Mouse (Mus musculus) C2C12 (cell line): Measurements from ENCODE around the gene Abi3bp. TPM values are rescaled to one million over a fixed set of nuclear protein-coding genes. Genes with fewer than 3 reads are reported as not detected.

Experiments used
- H3K27me3 ChIP-seq: one replicate; pipeline ENCODE4 v1.6.1; 2011; ENCODE audit not compliant: control insufficient read depth, insufficient read depth, insufficient read length
- H3K36me3 ChIP-seq: one replicate; pipeline ENCODE4 v1.6.1; 2011; ENCODE audit not compliant: control insufficient read depth, insufficient read depth
- H3K4me3 ChIP-seq: one replicate; pipeline ENCODE4 v1.5.1; 2011; ENCODE audit warnings: mild to moderate bottlenecking, control low read depth; ENCODE audit not compliant: poor library complexity, insufficient read depth, severe bottlenecking
- H3K79me2 ChIP-seq: one replicate; pipeline ENCODE4 v1.6.1; 2011; ENCODE audit not compliant: control insufficient read depth, insufficient read depth
- H3K79me3 ChIP-seq: one replicate; pipeline ENCODE4 v1.6.1; 2011; ENCODE audit warnings: low read depth, control low read depth
- H3ac ChIP-seq: one replicate; pipeline ENCODE3; 2011; ENCODE audit warnings: low read depth; ENCODE audit not compliant: control insufficient read depth, insufficient read length
- CEBPB ChIP-seq: IDR thresholded peaks from one replicate; pipeline ENCODE4 v1.6.1; 2011; ENCODE audit warnings: low read depth, mild to moderate bottlenecking, control low read depth, moderate library complexity
- CTCF ChIP-seq: IDR thresholded peaks from one replicate; pipeline ENCODE4 v1.5.1; 2011; ENCODE audit not compliant: control insufficient read depth, insufficient read depth, insufficient read length
- FOSL1 ChIP-seq: IDR thresholded peaks from one replicate; pipeline ENCODE4 v1.8.0; 2011; ENCODE audit warnings: mild to moderate bottlenecking, low read length; ENCODE audit not compliant: poor library complexity, insufficient read depth, severe bottlenecking
- MAX ChIP-seq: IDR thresholded peaks from one replicate; pipeline ENCODE4 v1.6.1; 2011; ENCODE audit warnings: mild to moderate bottlenecking, control low read depth
- MYOD1 ChIP-seq: IDR thresholded peaks from one replicate; pipeline ENCODE4 v1.6.1; 2011; ENCODE audit warnings: low read depth; ENCODE audit not compliant: control insufficient read depth, insufficient read length
- MYOG ChIP-seq: IDR thresholded peaks from one replicate; pipeline ENCODE4 v1.6.1; 2011; ENCODE audit not compliant: control insufficient read depth, insufficient read length; ENCODE audit errors: extremely low read depth
- USF1 ChIP-seq: IDR thresholded peaks from one replicate; pipeline ENCODE4 v1.6.1; 2011; ENCODE audit warnings: low read depth, mild to moderate bottlenecking, control low read depth, moderate library complexity
- polyA plus RNA-seq: library from polyadenylated mRNA; unstranded; fragments of >200 nt; fragmentation: generic; extraction: Trizol; gene quantifications from one replicate; pipeline ENCODE4 v1.2.1, GENCODE M21; 2012; ENCODE audit warnings: missing spikeins

Gene Abi3bp
- polyA plus RNA-seq, 1 experiment, result 0.01 TPM

- Histone ChIP-seq H3K79me2 (no peaks in the 10 kb centered on the region), H3K36me3 (no peaks in the 10 kb centered on the region), H3K79me3 (no peaks in the 10 kb centered on the region), H3K4me3 (no peak overlapping the region), H3ac (no peak overlapping the region), H3K27me3 (no peaks in the 10 kb centered on the region)
- TF ChIP-seq MAX (no peak), MYOD1 (no peak), CTCF (no peak), MYOG (no peak), FOSL1 (no peak), CEBPB (no peak), USF1 (no peak)
Measured at GRCm38 (mm10) chr16:56655193-56655910, 177.7 kb downstream of the Abi3bp start.

- Histone ChIP-seq H3K27me3 (no peaks in the 10 kb centered on the region), H3K79me3 (no peaks in the 10 kb centered on the region), H3K4me3 (no peak overlapping the region), H3K79me2 (no peaks in the 10 kb centered on the region), H3K36me3 (no peaks in the 10 kb centered on the region), H3ac (no peak overlapping the region)
- TF ChIP-seq MAX, result no peak
- no peak for TF ChIP-seq MYOD1
- TF ChIP-seq CEBPB, result no peak
- no peak for TF ChIP-seq FOSL1
- no peak for TF ChIP-seq MYOG
- no peak for TF ChIP-seq USF1
Measured at GRCm38 (mm10) chr16:56658866-56659265, 181.2 kb downstream of the Abi3bp start.

- H3K79me3 ChIP-seq, result no peaks in the 10 kb centered on the region
- no peaks in the 10 kb centered on the region for H3K27me3 ChIP-seq
- no peaks in the 10 kb centered on the region for H3K79me2 ChIP-seq
- no peak overlapping the region for H3ac ChIP-seq
- no peak overlapping the region for H3K4me3 ChIP-seq
- TF ChIP-seq MAX (no peak), MYOG (no peak)
- no peaks in the 10 kb centered on the region for H3K36me3 ChIP-seq
Measured at GRCm38 (mm10) chr16:56669520-56669919, 191.8 kb downstream of the Abi3bp start.

GRCm38 (mm10) chr16:56670941-56671340 is 193.3 kb downstream of the Abi3bp start:
- H3K79me3 ChIP-seq, result no peaks in the 10 kb centered on the region
- no peaks in the 10 kb centered on the region for H3K79me2 ChIP-seq
- H3K36me3 ChIP-seq, result no peaks in the 10 kb centered on the region
- H3K4me3 ChIP-seq, result no peak overlapping the region
- no peak overlapping the region for H3ac ChIP-seq
- no peaks in the 10 kb centered on the region for H3K27me3 ChIP-seq
- TF ChIP-seq MAX, result no peak
- no peak for TF ChIP-seq CEBPB
- TF ChIP-seq USF1, result no peak

GRCm38 (mm10) chr16:56673420-56673819 is 195.7 kb downstream of the Abi3bp start:
- Histone ChIP-seq H3K79me3 (no peaks in the 10 kb centered on the region), H3K79me2 (no peaks in the 10 kb centered on the region), H3K36me3 (no peaks in the 10 kb centered on the region), H3K27me3 (no peaks in the 10 kb centered on the region), H3K4me3 (no peak overlapping the region), H3ac (no peak overlapping the region)
- TF ChIP-seq CTCF (no peak), USF1 (no peak), MAX (no peak), MYOG (no peak), FOSL1 (no peak), CEBPB (no peak), MYOD1 (no peak)

GRCm38 (mm10) chr16:56677146-56677545 is 199.5 kb downstream of the Abi3bp start:
- TF ChIP-seq CTCF, result no peak
- TF ChIP-seq MYOG, result no peak
- no peak for TF ChIP-seq FOSL1
- TF ChIP-seq USF1, result no peak
- no peak for TF ChIP-seq MAX
- no peak for TF ChIP-seq CEBPB
- TF ChIP-seq MYOD1, result no peak
- H3K4me3 ChIP-seq, result no peak overlapping the region

More at GRCm38 (mm10) chr16:56677146-56677545, 199.5 kb downstream of the Abi3bp start:
- Histone ChIP-seq H3K36me3 (no peaks in the 10 kb centered on the region), H3ac (no peak overlapping the region), H3K79me3 (no peaks in the 10 kb centered on the region), H3K79me2 (no peaks in the 10 kb centered on the region), H3K27me3 (no peaks in the 10 kb centered on the region)
